Mouse (Mus musculus) hindbrain, embryonic 14.5 days (tissue): ENCODE measurements around the gene Eef1akmt1. TPM values are rescaled to one million over a fixed set of nuclear protein-coding genes. Genes with fewer than 3 reads are reported as not detected.
A peak's percentile ranks its signal among the peaks of the same experiment; 100 is the strongest.

Source experiments
- ATAC-seq: fragments of 200-750 bp; cut with Nextera tagmentation; 2 replicates; pipeline ENCODE4 v1.8.0; 2017; ENCODE audit warnings: moderate number of reproducible peaks, mild to moderate bottlenecking, moderate TSS enrichment, moderate library complexity; ENCODE audit not compliant: low FRiP score
- DNase-seq: peaks from one replicate; pipeline ENCODE4 v3.0.0-alpha.2; 2015; ENCODE audit warnings: low spot score
- H3K27ac ChIP-seq: fragments of 300-500 bp; sonication (generic); 2 replicates; pipeline ENCODE4 v1.5.1; 2014; ENCODE audit warnings: mild to moderate bottlenecking, moderate library complexity
- H3K27me3 ChIP-seq: fragments of 300-500 bp; sonication (generic); 2 replicates; pipeline ENCODE4 v1.6.1; 2014; ENCODE audit warnings: mild to moderate bottlenecking, low read length, mixed read lengths; ENCODE audit not compliant: control insufficient read depth, insufficient read depth
- H3K36me3 ChIP-seq: fragments of 300-500 bp; sonication (generic); replicated peaks from 2 replicates; pipeline ENCODE4 v1.6.1; 2014; ENCODE audit not compliant: control insufficient read depth, insufficient read depth
- H3K4me1 ChIP-seq: fragments of 300-500 bp; sonication (generic); replicated peaks from 2 replicates; pipeline ENCODE4 v1.6.1; 2014; ENCODE audit warnings: antibody characterized with exemption, low read length, mixed read lengths; ENCODE audit not compliant: control insufficient read depth, insufficient read depth
- H3K4me2 ChIP-seq: fragments of 300-500 bp; sonication (generic); replicated peaks from 2 replicates; pipeline ENCODE4 v1.6.1; 2014; ENCODE audit warnings: mild to moderate bottlenecking, moderate library complexity
- H3K4me3 ChIP-seq: fragments of 300-500 bp; sonication (generic); replicated peaks from 2 replicates; pipeline ENCODE4 v1.5.1; 2014; ENCODE audit warnings: mild to moderate bottlenecking, low read length
- H3K9ac ChIP-seq: fragments of 300-500 bp; sonication (generic); 2 replicates; pipeline ENCODE4 v1.6.1; 2014
- H3K9me3 ChIP-seq: fragments of 300-500 bp; sonication (generic); 2 replicates; pipeline ENCODE4 v1.6.1; 2016; ENCODE audit warnings: low read length; ENCODE audit not compliant: control insufficient read depth
- WGBS: fragments of 180-500 bp; shearing (Covaris S2); extraction: QIAGEN DNeasy Blood & Tissue Kit; methylation state at CpG from one replicate; pipeline ENCODE4 v1.1.7; 2014; 5-methylcytosine and 5-hydroxymethylcytosine counted together
- polyA plus RNA-seq: library from polyadenylated mRNA; unstranded; fragments of >200 nt; fragmentation: Nextera tagmentation; extraction: Ambion mirVana; gene quantifications from 2 replicates; pipeline ENCODE4 v1.2.1, GENCODE M21; 2014

Gene Eef1akmt1
- polyA plus RNA-seq, 1 experiment from 2014 or later: 109 TPM

DNA sequence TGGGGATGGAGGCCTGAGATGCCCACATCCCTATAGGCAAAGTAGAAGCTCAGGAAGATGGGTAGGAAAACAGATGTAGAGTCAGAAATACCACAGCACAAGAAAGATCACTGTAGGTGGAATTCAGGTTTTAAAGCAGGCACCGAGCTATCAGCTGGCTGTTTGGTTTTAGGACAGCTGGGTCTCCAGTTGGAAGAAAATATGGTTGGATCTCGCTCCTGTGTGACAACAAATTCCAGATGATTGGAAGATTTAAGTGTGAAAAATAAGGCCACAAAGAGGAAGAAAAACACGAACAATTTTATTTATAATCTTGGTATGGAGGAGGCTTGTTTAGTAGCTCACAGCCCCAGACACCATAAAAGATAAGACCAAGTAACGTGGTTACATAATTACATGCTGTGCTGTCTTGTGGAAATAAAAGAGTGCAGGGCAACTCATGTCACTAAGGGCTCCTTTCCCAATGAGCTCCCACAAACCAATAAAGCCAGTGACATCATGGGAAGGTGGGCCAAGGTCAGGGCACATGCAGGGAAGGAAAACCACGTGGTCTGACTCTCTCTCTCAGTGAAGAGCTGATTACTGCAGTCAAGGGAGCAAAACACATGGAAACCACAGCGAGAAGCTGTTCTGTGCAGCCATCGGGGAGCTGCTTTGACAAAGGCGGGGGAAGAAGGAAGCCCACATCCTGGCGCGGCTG, 42.2 kb downstream of the Eef1akmt1 start:
- ATAC-seq (no peak), DNase-seq (no peak)
- H3K27me3 ChIP-seq: peaks cover 9% of the 10 kb centered on the region; the same call in 1 of the 2 replicates
- H3K9ac ChIP-seq: no peak overlapping the region
- peaks cover 8% of the 10 kb centered on the region for H3K4me1 ChIP-seq
- no peaks in the 10 kb centered on the region for H3K9me3 ChIP-seq
- WGBS: 56% methylated on average over 10 of the region's 10 CpGs
- H3K27ac ChIP-seq: no peak overlapping the region
- H3K36me3 ChIP-seq: no peaks in the 10 kb centered on the region
- no peak overlapping the region for H3K4me2 ChIP-seq
- no peak overlapping the region for H3K4me3 ChIP-seq

DNA sequence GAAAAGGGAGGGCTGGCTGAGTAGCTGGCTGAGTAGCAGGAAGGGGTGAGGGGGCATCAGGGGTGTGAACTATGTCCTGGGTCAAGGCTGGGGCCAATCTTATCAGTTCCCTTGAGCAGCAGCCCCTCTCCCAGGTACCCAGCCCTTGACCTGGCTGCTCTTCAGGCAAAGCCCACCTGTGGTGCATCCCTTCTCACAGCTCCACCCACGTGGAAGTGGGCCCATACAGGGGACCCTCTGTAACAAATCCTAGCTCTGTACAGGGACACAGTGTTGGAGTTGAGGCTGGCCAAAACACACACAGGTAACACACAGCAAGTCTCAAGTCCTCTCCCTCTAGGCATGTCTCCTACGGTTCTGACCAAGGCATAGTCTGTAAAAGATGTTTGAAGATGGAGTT, 43.8 kb downstream of the Eef1akmt1 start:
- no peak overlapping the region for H3K9ac ChIP-seq
- no peak overlapping the region for H3K4me2 ChIP-seq
- peaks cover 6% of the 10 kb centered on the region; the same call in 1 of the 2 replicates for H3K4me1 ChIP-seq
- H3K27me3 ChIP-seq: peaks cover 10% of the 10 kb centered on the region; the same call in 1 of the 2 replicates
- H3K27ac ChIP-seq: no peak overlapping the region
- DNase-seq: no peak
- no peak for ATAC-seq
- H3K4me3 ChIP-seq: no peak overlapping the region
- no peaks in the 10 kb centered on the region for H3K9me3 ChIP-seq
- no peaks in the 10 kb centered on the region for H3K36me3 ChIP-seq
- 40% methylated on average over 2 of the region's 2 CpGs for whole genome bisulfite sequencing

- Histone ChIP-seq H3K27me3 (peaks cover 13% of the 10 kb centered on the region; the same call in 1 of the 2 replicates), H3K36me3 (no peaks in the 10 kb centered on the region), H3K4me1 (peaks cover 6% of the 10 kb centered on the region; the same call in 1 of the 2 replicates), H3K27ac (no peak overlapping the region), H3K9me3 (no peaks in the 10 kb centered on the region), H3K9ac (no peak overlapping the region), H3K4me2 (no peak overlapping the region), H3K4me3 (no peak overlapping the region)
- no peak for DNase-seq
- no peak for ATAC-seq
- WGBS: 39% methylated on average over 7 of the region's 7 CpGs
Observed at GRCm38 (mm10) chr14:57527122-57527521, 44.3 kb downstream of the Eef1akmt1 start.

GRCm38 (mm10) chr14:57526050-57526623, 45.3 kb downstream of the Eef1akmt1 start:
- Histone ChIP-seq H3K27me3 (peaks cover 13% of the 10 kb centered on the region; the same call in 1 of the 2 replicates), H3K4me1 (peaks cover 6% of the 10 kb centered on the region; the same call in 1 of the 2 replicates), H3K9me3 (no peaks in the 10 kb centered on the region), H3K4me3 (peak overlapping the region; percentile 87), H3K27ac (no peak overlapping the region), H3K4me2 (peak overlapping the region; percentile 89), H3K36me3 (no peaks in the 10 kb centered on the region), H3K9ac (peak overlapping the region; percentile 88; the same call in 1 of the 2 replicates)
- WGBS: 60% methylated on average over 10 of the region's 10 CpGs
- DNase-seq (no peak), ATAC-seq (no peak)

- Histone ChIP-seq H3K27me3 (peaks cover 13% of the 10 kb centered on the region; the same call in 1 of the 2 replicates), H3K9me3 (no peaks in the 10 kb centered on the region), H3K27ac (peak overlapping the region; percentile 74), H3K4me3 (peak overlapping the region; percentile 87), H3K4me1 (peaks cover 6% of the 10 kb centered on the region; the same call in 1 of the 2 replicates), H3K36me3 (no peaks in the 10 kb centered on the region), H3K9ac (peak overlapping the region; percentile 88), H3K4me2 (peak overlapping the region; percentile 89)
- DNase-seq (no peak), ATAC-seq (peak; percentile 81)
- WGBS: 1% methylated on average over 49 of the region's 60 CpGs
Observed at GRCm38 (mm10) chr14:57525388-57526049, 45.9 kb downstream of the Eef1akmt1 start.

DNA sequence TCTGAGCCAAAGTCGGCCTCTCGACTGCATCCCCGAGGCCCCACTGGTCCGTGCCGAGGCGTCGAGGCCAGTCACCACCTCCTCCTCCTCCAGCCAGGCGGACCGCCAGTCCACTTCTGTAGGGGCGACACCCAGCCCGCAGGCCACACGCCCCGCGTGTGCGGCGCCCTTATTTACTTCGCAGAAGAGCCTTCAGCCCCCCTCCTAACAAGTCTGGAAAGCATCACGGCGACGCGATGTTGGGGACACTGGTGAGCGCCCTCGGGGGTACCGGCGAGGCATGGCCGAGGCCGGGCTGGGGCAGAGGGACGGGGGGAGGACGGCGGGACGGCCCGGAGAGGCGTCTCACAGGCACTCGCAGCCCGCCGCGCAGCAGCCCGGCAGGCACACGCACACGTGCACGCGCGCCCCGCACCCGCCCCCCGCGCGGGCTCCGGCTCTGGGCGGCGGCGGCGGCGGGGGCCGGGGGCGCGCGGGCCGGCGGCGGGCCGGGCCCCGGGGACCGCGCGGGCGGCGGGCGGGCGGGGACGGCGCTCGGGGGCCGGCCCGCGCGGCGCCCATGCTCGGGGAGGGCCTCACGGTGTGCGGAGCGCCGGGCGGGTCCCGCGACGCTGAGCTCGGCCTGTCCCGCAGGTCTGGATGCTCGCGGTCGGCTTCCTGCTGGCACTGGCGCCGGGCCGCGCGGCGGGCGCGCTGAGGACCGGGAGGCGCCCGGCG, 46.6 kb downstream of the Eef1akmt1 start, which contains the start of gene Il17d:
Gene Il17d (plus strand): TSS at position 107 of the 717 bp plus-strand sequence.
- Histone ChIP-seq H3K9ac (peak within 1 kb of the TSS; percentile 88), H3K4me2 (peak within 1 kb of the TSS; percentile 89), H3K27me3 (peaks cover 13% of the 10 kb centered on the region; the same call in 1 of the 2 replicates), H3K27ac (peak within 1 kb of the TSS; percentile 74), H3K4me1 (peaks cover 6% of the 10 kb centered on the region; the same call in 1 of the 2 replicates), H3K9me3 (no peaks in the 10 kb centered on the region), H3K4me3 (peak within 1 kb of the TSS; percentile 87), H3K36me3 (no peaks in the 10 kb centered on the region)
- under 1% methylated on average over 52 of the region's 104 CpGs for WGBS
- DNase-seq (peak; percentile 66), ATAC-seq (peak; percentile 74)

DNA sequence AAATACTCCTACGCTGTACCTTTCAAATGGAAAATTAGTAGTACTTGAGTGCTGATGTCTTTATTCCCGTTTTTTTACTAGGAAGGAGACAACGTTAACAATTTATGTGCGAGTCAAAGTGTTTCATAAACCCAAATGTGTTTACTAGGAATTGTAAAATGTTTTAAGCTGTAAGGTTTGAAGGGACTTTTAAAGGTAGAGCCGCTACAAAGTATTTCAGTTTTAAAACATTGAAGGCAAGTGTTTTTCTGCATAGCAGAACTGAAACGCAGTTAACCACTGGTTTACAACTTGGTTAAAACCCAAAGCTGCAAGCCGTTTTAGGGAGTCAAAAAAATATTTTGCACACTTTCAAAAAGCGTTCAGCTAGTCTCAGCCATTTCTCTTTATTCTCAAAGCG, 47.6 kb downstream of the Eef1akmt1 start:
- 91% methylated on average over 9 of the region's 9 CpGs for WGBS
- H3K4me1 ChIP-seq: peaks cover 6% of the 10 kb centered on the region; the same call in 1 of the 2 replicates
- H3K27me3 ChIP-seq: peaks cover 13% of the 10 kb centered on the region; the same call in 1 of the 2 replicates
- ATAC-seq: no peak
- no peaks in the 10 kb centered on the region for H3K9me3 ChIP-seq
- H3K9ac ChIP-seq: no peak overlapping the region
- no peak overlapping the region for H3K27ac ChIP-seq
- no peaks in the 10 kb centered on the region for H3K36me3 ChIP-seq
- DNase-seq: no peak
- H3K4me3 ChIP-seq: peak overlapping the region; percentile 87; the same call in 1 of the 2 replicates
- peak overlapping the region; percentile 89; the same call in 1 of the 2 replicates for H3K4me2 ChIP-seq

DNA sequence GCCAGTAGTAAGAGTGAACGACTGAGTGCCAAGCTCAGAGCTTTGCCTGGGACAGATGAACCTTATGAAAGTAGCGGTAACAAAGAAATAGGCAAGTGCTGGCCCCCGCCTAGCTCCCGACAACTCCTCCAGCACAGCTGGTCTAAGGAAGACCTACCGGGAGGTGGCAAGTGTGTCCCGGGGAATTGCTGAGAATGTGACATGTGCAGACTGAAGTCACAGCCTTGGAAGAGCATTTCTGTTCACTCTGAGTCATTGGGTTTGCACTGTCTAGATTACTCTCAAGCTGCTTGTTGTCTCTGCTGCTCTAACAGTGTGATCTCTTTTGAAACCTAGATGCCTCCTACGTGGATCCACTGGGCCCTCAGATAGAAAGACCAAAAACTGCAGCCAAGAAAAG, 54.4 kb downstream of the Eef1akmt1 start:
- Histone ChIP-seq H3K27ac (no peak overlapping the region), H3K9me3 (no peaks in the 10 kb centered on the region), H3K4me1 (no peaks in the 10 kb centered on the region), H3K4me2 (no peak overlapping the region), H3K27me3 (no peaks in the 10 kb centered on the region), H3K36me3 (peaks cover 12% of the 10 kb centered on the region; the same call in 1 of the 2 replicates), H3K4me3 (no peak overlapping the region), H3K9ac (no peak overlapping the region)
- WGBS: 88% methylated on average over 7 of the region's 7 CpGs
- ATAC-seq (no peak), DNase-seq (no peak)
